Mouse (Mus musculus): ENCODE measurements around the gene Ficd. TPM values are rescaled to one million over a fixed set of nuclear protein-coding genes. Genes with fewer than 3 reads are reported as not detected.
A peak's percentile ranks its signal among the peaks of the same experiment; 100 is the strongest.

Ficd gene
- 6.0 and 7.3 TPM in 2 replicates for polyA plus RNA-seq (2016; fragmentation: Nextera tagmentation; extraction: Ambion mirVana)

DNA sequence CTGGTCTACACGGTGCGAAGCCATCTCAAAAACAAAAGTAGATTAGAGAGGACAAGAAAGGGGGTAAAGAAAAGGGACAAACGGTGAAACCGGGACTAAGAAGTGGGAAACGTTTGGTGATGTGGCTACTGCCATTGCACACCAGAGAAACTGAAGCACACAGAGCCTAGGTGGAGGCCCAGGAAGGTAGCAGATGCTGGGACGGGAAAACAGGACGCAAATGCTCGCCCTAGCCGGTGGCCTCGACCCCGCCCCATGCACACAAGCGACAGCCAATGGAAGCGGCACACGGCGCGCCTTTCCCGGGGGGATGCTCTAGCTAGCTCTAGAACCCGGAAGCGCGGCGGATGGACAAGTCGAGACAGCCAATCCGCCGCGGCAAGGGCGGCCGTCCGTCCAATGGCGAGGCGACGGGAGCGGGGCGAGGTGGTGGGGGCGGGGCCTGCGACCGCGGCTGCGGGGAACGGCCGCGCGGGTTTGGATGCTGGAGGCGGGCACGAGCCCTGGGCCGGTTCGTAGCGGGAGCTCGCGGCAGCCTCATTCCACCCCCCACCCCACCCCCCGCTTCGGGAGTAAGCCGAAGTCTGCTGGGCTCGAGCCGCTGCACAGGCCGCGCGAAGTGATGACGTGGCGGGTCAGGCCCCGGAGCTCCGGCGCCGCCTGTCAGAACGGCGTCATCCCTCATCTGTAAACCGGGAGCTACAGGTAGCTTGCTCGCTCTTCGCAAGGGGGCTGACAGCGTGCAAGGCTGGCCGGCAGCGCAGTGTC, at the start of gene Ficd:
TSS of gene Ficd (plus strand) at position 459 of the 768 bp plus-strand sequence.
- ATAC-seq (ENCODE audit: low FRiP score, low read depth), result peak; percentile 96
- Histone ChIP-seq H3K9ac (peak within 1 kb of the TSS; percentile 63), H3K9me3 (no peaks in the 10 kb centered on the region), H3K27ac (peak within 1 kb of the TSS; percentile 85), H3K4me3 (peak within 1 kb of the TSS; percentile 57), H3K4me1 (peaks cover 11% of the 10 kb centered on the region), H3K4me2 (replicated peaks) (peak within 1 kb of the TSS; percentile 88), H3K27me3 (replicated peaks) (no peaks in the 10 kb centered on the region), H3K36me3 (peaks cover 29% of the 10 kb centered on the region)
- WGBS, result under 1% methylated on average over 71 of the region's 71 CpGs

- H3K27ac ChIP-seq, result no peak overlapping the region
- ATAC-seq (ENCODE audit: low FRiP score, low read depth), result no peak
- no peak overlapping the region for H3K9ac ChIP-seq
- H3K27me3 ChIP-seq (replicated peaks), result no peaks in the 10 kb centered on the region
- peaks cover 9% of the 10 kb centered on the region for H3K4me1 ChIP-seq
- 87% methylated on average over 5 of the region's 5 CpGs for WGBS
- H3K36me3 ChIP-seq, result no peaks in the 10 kb centered on the region
- H3K9me3 ChIP-seq, result no peaks in the 10 kb centered on the region
- H3K4me2 ChIP-seq (replicated peaks), result no peak overlapping the region
- no peak overlapping the region for H3K4me3 ChIP-seq
Measured at GRCm38 (mm10) chr5:113687514-113687913, 48.1 kb upstream of the Ficd start.

- no peak overlapping the region for H3K27ac ChIP-seq
- no peaks in the 10 kb centered on the region for H3K36me3 ChIP-seq
- H3K4me1 ChIP-seq, result peaks cover 22% of the 10 kb centered on the region
- H3K4me3 ChIP-seq, result no peak overlapping the region
- WGBS, result 38% methylated on average over 15 of the region's 15 CpGs
- no peaks in the 10 kb centered on the region for H3K9me3 ChIP-seq
- H3K9ac ChIP-seq, result no peak overlapping the region
- H3K27me3 ChIP-seq (replicated peaks), result no peaks in the 10 kb centered on the region
- H3K4me2 ChIP-seq (replicated peaks), result no peak overlapping the region
- peak; percentile 84 for ATAC-seq (ENCODE audit: low FRiP score, low read depth)
Measured at GRCm38 (mm10) chr5:113690069-113690548, 45.5 kb upstream of the Ficd start.

- Histone ChIP-seq H3K27ac (no peak overlapping the region), H3K9ac (no peak overlapping the region), H3K36me3 (no peaks in the 10 kb centered on the region), H3K9me3 (no peaks in the 10 kb centered on the region), H3K4me2 (replicated peaks) (no peak overlapping the region), H3K27me3 (replicated peaks) (no peaks in the 10 kb centered on the region), H3K4me1 (peaks cover 23% of the 10 kb centered on the region), H3K4me3 (no peak overlapping the region)
- 98% methylated on average over 2 of the region's 2 CpGs for WGBS
- ATAC-seq (ENCODE audit: low FRiP score, low read depth), result peak; percentile 31; the same call in 1 of the 2 replicates
Measured at GRCm38 (mm10) chr5:113690866-113691265, 44.7 kb upstream of the Ficd start.

GRCm38 (mm10) chr5:113693196-113693755, 42.3 kb upstream of the Ficd start:
- 94% methylated on average over 8 of the region's 8 CpGs for WGBS
- H3K4me1 ChIP-seq, result peaks cover 23% of the 10 kb centered on the region
- no peaks in the 10 kb centered on the region for H3K36me3 ChIP-seq
- no peaks in the 10 kb centered on the region for H3K9me3 ChIP-seq
- H3K27ac ChIP-seq, result no peak overlapping the region
- no peak overlapping the region for H3K4me2 ChIP-seq (replicated peaks)
- H3K9ac ChIP-seq, result no peak overlapping the region
- no peaks in the 10 kb centered on the region for H3K27me3 ChIP-seq (replicated peaks)
- H3K4me3 ChIP-seq, result no peak overlapping the region
- ATAC-seq (ENCODE audit: low FRiP score, low read depth), result no peak

DNA sequence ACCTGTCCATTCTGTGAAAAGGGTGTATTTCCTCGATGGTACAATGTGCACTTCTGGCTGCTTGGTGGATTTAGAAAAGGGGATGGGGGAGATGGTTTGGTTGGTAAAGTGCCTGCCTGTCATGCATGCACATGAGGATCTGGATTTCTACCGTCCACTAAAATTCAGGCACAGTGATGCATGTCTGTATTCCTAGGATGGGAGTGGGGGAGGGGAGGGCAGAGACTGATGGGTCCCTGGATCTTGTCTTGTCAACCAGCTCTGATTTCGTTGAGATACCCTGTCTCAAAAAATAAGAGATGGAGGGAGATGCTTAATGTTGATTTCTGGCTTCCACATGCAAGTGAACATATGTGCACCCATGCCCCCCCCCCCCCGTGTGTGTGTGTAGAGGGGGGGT, 41.6 kb upstream of the Ficd start:
- H3K4me2 ChIP-seq (replicated peaks), result no peak overlapping the region
- H3K27me3 ChIP-seq (replicated peaks), result no peaks in the 10 kb centered on the region
- no peak overlapping the region for H3K27ac ChIP-seq
- H3K9ac ChIP-seq, result no peak overlapping the region
- H3K9me3 ChIP-seq, result no peaks in the 10 kb centered on the region
- H3K4me3 ChIP-seq, result no peak overlapping the region
- H3K4me1 ChIP-seq, result peaks cover 23% of the 10 kb centered on the region
- H3K36me3 ChIP-seq, result no peaks in the 10 kb centered on the region
- ATAC-seq (ENCODE audit: low FRiP score, low read depth), result no peak
- WGBS, result 56% methylated on average over 4 of the region's 4 CpGs

DNA sequence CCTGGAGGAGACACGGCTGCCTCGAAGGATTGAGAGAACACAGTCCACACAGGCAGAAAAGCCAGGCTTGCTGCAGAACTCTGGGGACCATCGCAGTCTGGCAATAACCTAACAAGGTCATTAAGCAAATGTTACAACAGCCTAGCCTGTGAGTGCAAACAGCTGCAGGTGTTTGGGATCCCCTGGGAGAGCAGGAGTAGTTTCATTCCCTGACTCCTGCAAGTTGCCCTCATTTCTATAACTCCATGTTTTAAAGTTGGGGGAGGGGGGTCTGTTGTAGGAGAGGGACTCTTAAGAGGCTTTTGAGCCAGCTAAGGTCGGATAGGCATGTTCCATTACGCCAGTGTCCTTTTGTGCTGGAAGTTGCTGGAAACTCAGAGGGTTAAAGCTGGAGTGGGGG, 41.2 kb upstream of the Ficd start:
- WGBS, result 24% methylated on average over 5 of the region's 5 CpGs
- H3K27ac ChIP-seq, result no peak overlapping the region
- no peak overlapping the region for H3K4me2 ChIP-seq (replicated peaks)
- H3K27me3 ChIP-seq (replicated peaks), result no peaks in the 10 kb centered on the region
- H3K4me1 ChIP-seq, result peaks cover 23% of the 10 kb centered on the region
- H3K9me3 ChIP-seq, result no peaks in the 10 kb centered on the region
- H3K4me3 ChIP-seq, result no peak overlapping the region
- no peaks in the 10 kb centered on the region for H3K36me3 ChIP-seq
- no peak overlapping the region for H3K9ac ChIP-seq
- ATAC-seq (ENCODE audit: low FRiP score, low read depth), result no peak

DNA sequence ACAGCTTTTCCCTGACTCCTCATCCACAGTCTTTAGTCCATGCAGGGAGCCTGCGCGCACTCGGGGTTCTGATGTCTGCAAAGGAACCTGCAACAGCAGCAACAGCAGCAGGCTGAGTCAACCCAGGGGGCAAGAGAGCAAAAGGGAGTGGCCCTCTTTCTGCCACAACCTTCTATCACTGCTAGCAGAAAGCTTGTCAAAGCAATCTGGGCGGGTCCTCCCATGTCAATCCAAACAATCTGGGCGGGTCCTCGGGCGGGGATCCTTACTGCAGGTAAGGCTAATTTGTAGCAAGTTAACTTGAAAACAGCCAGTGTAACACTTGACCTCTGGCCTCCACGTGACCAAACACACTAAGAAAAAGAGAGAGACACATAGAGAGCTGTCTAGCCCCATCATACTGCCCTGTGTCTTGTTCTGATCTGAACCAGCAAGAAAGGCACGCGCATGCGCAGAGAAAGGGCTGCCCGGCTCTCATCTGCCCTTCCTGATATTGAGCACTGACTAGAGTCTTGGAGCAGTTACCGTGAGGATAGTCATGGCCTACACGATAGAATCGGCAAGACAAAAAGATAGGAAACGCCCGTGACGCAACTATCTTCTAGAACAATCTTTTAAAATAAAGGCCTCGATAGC, 35.1 kb upstream of the Ficd start:
- WGBS, result 77% methylated on average over 19 of the region's 19 CpGs
- Histone ChIP-seq H3K4me1 (peaks cover 10% of the 10 kb centered on the region; the same call in 1 of the 2 replicates), H3K36me3 (no peaks in the 10 kb centered on the region), H3K4me3 (no peak overlapping the region), H3K9me3 (no peaks in the 10 kb centered on the region), H3K27ac (no peak overlapping the region), H3K27me3 (replicated peaks) (no peaks in the 10 kb centered on the region), H3K4me2 (replicated peaks) (no peak overlapping the region), H3K9ac (no peak overlapping the region)
- ATAC-seq (ENCODE audit: low FRiP score, low read depth), result no peak

DNA sequence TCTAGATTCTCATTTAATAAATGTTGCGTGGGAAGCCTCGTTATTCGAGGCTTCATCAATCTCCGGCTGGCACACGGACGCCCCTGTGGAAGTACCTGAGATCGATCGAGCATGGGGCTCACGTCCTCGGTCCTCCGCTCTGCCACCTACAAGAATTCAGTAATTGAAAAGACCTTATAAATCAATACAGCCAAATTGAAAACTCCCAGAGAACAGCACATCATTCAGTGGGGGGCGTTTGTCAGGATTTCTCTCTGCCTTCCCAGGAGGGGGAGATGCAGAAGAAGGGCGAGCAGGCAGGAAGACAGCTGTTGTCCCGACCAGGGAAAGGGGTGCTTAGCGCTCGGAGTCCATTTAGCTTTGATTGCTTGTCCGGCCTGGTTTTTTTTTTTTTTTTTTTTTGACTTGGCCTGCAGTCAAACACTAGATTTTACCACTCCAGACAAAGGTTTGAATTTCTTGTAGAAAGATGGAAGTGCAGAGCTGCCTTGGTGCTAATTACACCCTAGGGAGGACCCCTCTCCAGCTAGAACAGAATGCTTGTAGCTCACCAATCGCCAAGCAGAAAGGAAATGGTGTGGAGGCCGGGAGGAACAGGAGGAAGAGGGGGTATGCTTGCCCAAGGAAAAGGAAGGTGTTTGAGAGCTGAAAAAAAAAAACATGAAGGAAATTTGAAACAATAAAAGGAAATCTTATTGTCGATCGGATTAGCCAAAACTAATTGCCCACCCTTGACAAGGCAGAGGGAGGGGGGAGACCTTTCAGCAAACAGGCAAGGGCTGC, 31.6 kb upstream of the Ficd start:
- H3K27ac ChIP-seq, result no peak overlapping the region
- no peak overlapping the region for H3K4me2 ChIP-seq (replicated peaks)
- no peak overlapping the region for H3K9ac ChIP-seq
- no peaks in the 10 kb centered on the region for H3K36me3 ChIP-seq
- no peaks in the 10 kb centered on the region for H3K27me3 ChIP-seq (replicated peaks)
- peaks cover 10% of the 10 kb centered on the region; the same call in 1 of the 2 replicates for H3K4me1 ChIP-seq
- H3K9me3 ChIP-seq, result no peaks in the 10 kb centered on the region
- 40% methylated on average over 21 of the region's 21 CpGs for whole genome bisulfite sequencing
- H3K4me3 ChIP-seq, result no peak overlapping the region
- no peak for ATAC-seq (ENCODE audit: low FRiP score, low read depth)

DNA sequence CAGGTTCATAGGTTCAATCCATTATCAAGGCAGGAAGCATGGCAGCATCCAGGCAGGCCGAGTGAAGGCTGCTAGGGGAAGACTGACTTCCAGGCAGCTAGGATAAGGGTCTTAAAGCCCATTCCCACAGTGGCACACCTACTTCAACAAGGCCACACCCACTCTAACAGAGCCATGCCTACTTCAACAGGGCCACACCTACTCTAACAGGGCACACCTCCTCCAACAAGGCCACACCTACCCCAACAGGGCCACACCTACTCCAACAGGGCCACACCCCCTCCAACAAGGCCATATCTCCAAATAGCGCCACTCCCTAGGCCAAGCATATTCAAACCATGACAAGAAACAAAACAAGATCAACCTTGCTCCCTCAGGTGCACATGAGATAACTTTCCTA, 22.7 kb upstream of the Ficd start:
- Histone ChIP-seq H3K4me2 (replicated peaks) (no peak overlapping the region), H3K4me1 (peaks cover 18% of the 10 kb centered on the region), H3K9me3 (no peaks in the 10 kb centered on the region), H3K27ac (no peak overlapping the region), H3K4me3 (no peak overlapping the region), H3K36me3 (no peaks in the 10 kb centered on the region), H3K9ac (no peak overlapping the region), H3K27me3 (replicated peaks) (no peaks in the 10 kb centered on the region)
- no peak for ATAC-seq (ENCODE audit: low FRiP score, low read depth)
- WGBS, result 80% methylated on average over 2 of the region's 2 CpGs

DNA sequence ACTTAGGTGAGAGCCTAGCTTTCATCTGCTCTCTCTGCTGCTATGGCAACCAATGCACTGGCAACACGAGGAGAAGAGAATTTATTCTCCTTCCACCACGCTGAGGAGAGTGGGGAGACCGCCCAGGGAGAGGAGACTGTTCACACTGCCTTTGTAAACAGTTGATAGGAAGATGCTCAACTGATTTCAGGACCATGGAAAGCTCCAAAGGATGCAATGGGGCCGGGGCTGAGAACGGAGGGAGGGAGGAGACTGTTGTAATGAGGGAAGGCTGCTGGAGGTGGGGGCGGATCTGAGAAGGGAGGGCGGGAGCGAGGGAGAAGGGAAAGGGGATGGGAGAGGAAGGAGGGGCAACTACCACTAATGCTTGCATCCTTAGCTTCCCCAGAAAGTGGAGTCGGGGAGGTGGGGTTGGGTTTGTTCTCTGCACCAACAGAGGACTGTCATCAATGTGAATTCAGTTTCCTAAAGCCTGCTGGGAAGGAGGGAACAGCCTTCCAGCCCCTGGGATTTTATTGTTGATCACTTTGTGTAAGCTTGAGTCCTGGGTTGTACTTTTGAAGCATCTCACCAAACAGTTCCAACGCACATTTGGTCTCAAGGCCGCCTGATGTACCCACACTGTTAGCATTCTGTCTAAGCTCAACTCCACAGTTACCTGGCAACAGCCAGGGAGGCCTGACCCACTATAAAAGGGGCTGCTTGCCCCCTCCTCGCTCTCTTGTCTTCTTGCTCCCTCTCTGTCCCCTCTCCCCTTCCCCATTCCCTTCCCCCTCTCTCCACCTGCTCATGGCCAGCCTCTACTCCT, 18.8 kb upstream of the Ficd start:
- Histone ChIP-seq H3K4me2 (replicated peaks) (peak overlapping the region; percentile 42), H3K4me1 (peaks cover 18% of the 10 kb centered on the region), H3K36me3 (no peaks in the 10 kb centered on the region), H3K9ac (no peak overlapping the region), H3K9me3 (no peaks in the 10 kb centered on the region), H3K27ac (peak overlapping the region; percentile 47), H3K27me3 (replicated peaks) (no peaks in the 10 kb centered on the region), H3K4me3 (no peak overlapping the region)
- ATAC-seq (ENCODE audit: low FRiP score, low read depth), result peak; percentile 79
- 7% methylated on average over 12 of the region's 12 CpGs for WGBS

Measured in neural tube, embryonic 12.5 days (tissue).